Mouse (Mus musculus): Measurements from ENCODE around the gene Npm1. TPM values are rescaled to one million over a fixed set of nuclear protein-coding genes. Genes with fewer than 3 reads are reported as not detected.
A peak's percentile ranks its signal among the peaks of the same experiment; 100 is the strongest.

The Npm1 gene
- polyA plus RNA-seq, 1 experiment from 2014 or later, result 967 TPM

DNA sequence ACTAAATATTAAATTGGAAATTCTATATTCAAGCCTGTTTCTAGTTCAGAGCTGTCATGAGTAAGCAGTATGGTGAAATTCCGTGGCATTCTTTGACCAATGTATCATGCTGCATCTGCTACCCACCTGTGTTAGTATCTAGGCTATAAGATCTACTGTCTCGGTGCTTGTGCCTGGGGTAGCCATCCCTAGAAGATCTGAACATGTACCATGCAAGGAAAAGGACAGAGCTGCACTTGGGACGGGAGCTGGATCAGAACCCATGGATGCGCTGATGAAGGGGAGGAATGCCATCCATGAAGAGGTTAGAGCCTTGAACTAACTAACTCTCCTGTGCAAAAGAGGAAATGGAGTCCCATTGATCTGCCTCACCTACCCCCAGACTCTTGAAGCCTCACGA is 24.3 kb downstream of the Npm1 start:
- H3K27ac ChIP-seq, result no peak overlapping the region
- H3K4me2 ChIP-seq, result no peak overlapping the region
- 62% methylated on average over 5 of the region's 5 CpGs for WGBS (ENCODE audit: insufficient replicate concordance)
- H3K4me3 ChIP-seq, result no peak overlapping the region
- H3K36me3 ChIP-seq, result no peaks in the 10 kb centered on the region
- H3K4me1 ChIP-seq, result no peaks in the 10 kb centered on the region
- H3K27me3 ChIP-seq (replicated peaks), result peaks cover 46% of the 10 kb centered on the region
- no peak for ATAC-seq
- H3K9me3 ChIP-seq (replicated peaks), result no peaks in the 10 kb centered on the region
- H3K9ac ChIP-seq, result no peak overlapping the region

DNA sequence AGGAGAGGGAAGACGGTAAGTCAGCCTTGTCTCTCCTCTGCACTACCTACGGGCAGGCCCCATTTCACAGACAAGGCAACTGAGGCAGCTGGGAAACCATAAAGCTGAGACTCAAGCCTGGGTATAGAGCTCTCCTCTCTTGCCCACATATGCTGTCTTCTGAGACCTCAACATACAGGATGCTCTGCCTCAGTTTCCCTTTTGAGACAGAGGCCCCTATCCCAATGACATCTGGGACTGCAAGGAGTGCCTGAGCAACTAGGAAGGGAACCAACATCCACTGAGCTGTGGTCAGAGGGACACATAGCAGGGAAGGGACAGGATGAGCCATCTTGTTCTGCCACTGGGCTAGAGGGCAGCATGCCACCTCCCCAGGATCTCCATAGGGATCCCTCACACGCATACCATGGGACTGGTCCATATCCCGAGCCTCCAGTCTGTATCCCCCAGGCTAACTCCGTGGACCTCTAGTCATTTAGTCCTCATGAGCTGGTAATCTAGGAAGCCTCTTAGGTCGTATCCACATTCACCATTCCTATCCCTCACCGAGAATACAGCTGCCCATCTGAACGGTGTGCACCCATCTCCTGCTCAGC is 28.5 kb downstream of the Npm1 start:
- Histone ChIP-seq H3K4me3 (no peak overlapping the region), H3K4me2 (no peak overlapping the region)

DNA sequence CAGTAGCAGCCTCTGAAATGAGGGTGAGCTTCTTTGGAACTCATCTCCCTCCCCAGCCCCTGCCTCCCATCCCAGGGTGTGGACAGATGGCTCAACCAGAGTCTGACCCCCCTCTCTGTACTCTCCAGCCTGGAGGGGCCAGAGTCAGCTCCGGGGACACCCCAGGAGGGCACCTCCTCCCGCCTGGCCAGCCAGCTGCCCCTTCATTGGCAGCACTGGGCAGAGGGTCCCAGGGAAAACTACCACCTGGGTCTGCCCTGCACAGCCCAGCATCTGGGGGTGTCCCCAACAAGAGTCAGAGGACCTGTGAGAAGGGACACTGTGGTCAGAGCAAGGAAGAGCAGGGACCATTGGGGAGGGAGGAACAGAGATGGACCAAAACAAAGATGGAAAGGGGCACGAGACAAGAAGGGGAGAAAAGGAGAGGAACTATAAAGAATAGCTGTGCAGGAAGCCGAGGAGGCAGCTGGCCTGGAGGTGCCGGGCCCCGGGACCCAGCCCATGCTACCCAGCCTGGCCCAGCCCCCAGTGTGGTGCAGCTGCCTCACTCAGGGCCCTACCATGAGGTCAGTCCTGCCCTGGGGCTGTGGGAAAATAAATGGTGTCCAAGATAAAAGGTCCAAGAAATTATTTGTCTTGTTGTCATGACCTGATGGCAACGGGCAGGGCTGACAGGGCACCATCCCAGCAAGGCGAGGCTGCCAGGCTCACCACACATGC is 30.2 kb downstream of the Npm1 start:
- WGBS (ENCODE audit: insufficient replicate concordance), result 54% methylated on average over 8 of the region's 8 CpGs
- H3K27me3 ChIP-seq (replicated peaks), result peaks cover 11% of the 10 kb centered on the region
- ATAC-seq, result no peak
- H3K4me3 ChIP-seq, result no peak overlapping the region
- H3K27ac ChIP-seq, result no peak overlapping the region
- no peaks in the 10 kb centered on the region for H3K9me3 ChIP-seq (replicated peaks)
- H3K4me2 ChIP-seq, result no peak overlapping the region
- no peaks in the 10 kb centered on the region for H3K36me3 ChIP-seq
- H3K9ac ChIP-seq, result no peak overlapping the region
- no peaks in the 10 kb centered on the region for H3K4me1 ChIP-seq

More for the DNA sequence above, 28.5 kb downstream of the Npm1 start:
- 66% methylated on average over 8 of the region's 8 CpGs for WGBS (ENCODE audit: insufficient replicate concordance)
- Histone ChIP-seq H3K9me3 (replicated peaks) (no peaks in the 10 kb centered on the region), H3K9ac (no peak overlapping the region), H3K27ac (no peak overlapping the region), H3K27me3 (replicated peaks) (peaks cover 23% of the 10 kb centered on the region), H3K36me3 (no peaks in the 10 kb centered on the region), H3K4me1 (no peaks in the 10 kb centered on the region)
- no peak for ATAC-seq

DNA sequence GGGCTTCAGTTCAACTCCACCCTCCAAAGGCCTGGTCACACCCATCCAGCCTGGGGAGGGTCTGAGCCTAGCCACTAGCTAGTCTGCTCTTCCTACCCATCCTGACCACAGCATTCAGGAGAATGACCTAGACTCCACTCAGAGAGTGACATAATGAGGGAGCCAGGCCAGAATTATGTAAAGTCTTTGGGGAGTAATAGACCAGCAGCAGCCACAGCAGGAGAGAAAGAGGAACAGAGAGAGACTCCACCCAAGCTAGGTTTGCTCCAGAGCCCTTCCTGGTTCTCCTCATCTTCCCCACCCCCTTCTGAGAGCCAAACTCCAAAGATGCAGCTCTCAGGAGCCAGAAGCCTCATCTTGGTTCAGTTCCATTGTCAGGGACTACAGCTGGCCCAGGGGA is 35.9 kb downstream of the Npm1 start:
- no peak overlapping the region for H3K4me2 ChIP-seq
- no peak overlapping the region for H3K27ac ChIP-seq
- no peak overlapping the region for H3K9ac ChIP-seq
- H3K9me3 ChIP-seq (replicated peaks), result no peaks in the 10 kb centered on the region
- H3K4me3 ChIP-seq, result no peak overlapping the region
- 0 out of 2 replicates have a peak, but pooled peaks have one; percentile 42 for ATAC-seq
- H3K36me3 ChIP-seq, result no peaks in the 10 kb centered on the region
- peaks cover 35% of the 10 kb centered on the region for H3K27me3 ChIP-seq (replicated peaks)
- H3K4me1 ChIP-seq, result 0 out of 2 replicates have a peak, but pooled peaks cover 6% of the 10 kb centered on the region

DNA sequence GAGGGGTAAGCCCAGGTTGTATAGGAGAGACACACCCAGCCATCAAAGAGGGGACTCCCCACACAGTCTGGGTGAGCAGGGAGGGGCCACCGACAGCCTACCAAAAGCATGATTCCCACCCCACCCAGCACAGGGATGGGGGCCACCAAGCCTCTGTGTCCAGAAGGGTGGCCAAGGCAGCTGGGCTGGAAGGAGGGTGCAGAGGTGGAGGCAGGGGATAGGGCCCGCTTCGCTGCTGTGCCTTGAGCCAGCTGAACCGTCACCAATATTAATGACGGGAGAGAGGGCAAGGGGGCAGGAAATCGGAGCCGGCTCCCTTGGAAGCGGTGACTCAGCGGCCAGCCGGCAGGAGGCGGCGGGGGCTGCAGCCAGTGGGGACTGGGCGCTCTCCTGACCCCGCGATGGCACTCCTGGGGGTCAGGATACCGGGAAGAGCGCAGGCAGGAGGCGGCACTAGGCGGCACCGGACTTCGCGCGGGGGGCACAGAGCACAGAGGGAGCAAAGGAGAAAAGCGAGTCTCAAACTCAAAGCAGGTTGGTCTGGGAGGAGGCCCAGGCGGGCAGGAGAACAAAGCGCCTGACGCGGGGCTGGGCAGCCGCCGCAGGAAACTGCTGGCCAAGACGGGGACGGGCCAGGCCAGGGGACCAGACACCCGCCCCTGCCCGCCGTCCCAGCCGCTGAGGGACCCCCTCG is 40.3 kb downstream of the Npm1 start:
- H3K4me1 ChIP-seq, result 0 out of 2 replicates have a peak, but pooled peaks cover 6% of the 10 kb centered on the region
- H3K4me2 ChIP-seq, result peak overlapping the region; percentile 59
- no peak overlapping the region for H3K9ac ChIP-seq
- no peaks in the 10 kb centered on the region for H3K36me3 ChIP-seq
- peak overlapping the region; percentile 15 for H3K4me3 ChIP-seq
- peaks cover 63% of the 10 kb centered on the region for H3K27me3 ChIP-seq (replicated peaks)
- no peaks in the 10 kb centered on the region for H3K9me3 ChIP-seq (replicated peaks)
- no peak overlapping the region for H3K27ac ChIP-seq
- ATAC-seq, result peak; percentile 24; the same call in 1 of the 2 replicates
- WGBS (ENCODE audit: insufficient replicate concordance), result 3% methylated on average over 37 of the region's 37 CpGs

DNA sequence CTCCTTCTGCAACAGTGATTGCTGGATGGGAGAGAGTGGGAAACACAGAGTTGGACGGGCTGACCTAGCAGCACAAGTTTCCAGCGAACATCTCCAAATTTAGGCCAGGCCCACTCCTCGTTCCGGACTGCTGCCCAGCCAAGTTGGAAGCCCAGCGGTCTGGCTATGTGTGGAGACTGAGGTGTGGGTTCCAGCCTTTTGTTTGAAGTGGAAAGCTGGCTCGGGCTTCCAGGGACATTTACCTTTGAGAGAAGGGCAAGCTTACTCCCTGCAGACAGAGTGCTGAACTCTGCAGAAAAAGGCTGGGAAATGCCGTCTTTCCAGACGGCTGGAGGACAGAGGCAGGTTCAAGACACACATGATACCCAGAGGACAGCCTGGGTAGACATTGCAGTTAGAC is 43.5 kb downstream of the Npm1 start:
- ATAC-seq, result no peak
- Histone ChIP-seq H3K4me2 (no peak overlapping the region), H3K27me3 (replicated peaks) (peaks cover 53% of the 10 kb centered on the region), H3K36me3 (no peaks in the 10 kb centered on the region), H3K4me3 (no peak overlapping the region), H3K27ac (no peak overlapping the region), H3K9ac (no peak overlapping the region), H3K9me3 (replicated peaks) (no peaks in the 10 kb centered on the region), H3K4me1 (0 out of 2 replicates have a peak, but pooled peaks cover 6% of the 10 kb centered on the region)
- WGBS (ENCODE audit: insufficient replicate concordance), result 49% methylated on average over 8 of the region's 8 CpGs

DNA sequence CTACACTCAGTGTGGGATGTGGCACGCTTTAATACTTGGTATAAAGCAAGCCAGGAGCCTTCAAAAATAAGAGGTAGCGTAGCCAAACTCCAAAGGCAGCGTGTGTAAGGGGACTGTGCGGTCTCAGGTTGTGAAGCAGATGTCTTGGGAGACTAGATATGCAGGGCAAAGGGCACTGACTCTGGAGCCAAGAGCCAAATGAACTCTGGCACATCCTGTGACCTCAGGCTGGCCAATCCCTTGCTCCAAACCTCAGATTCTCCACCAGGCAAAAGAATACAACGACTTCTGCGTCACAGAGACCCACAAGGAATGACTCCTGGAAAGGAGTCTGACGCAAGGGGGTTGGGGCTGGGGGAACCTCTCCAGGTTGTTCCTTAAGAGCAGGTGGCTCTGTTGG is 43.9 kb downstream of the Npm1 start:
- H3K4me2 ChIP-seq, result no peak overlapping the region
- no peak overlapping the region for H3K27ac ChIP-seq
- WGBS (ENCODE audit: insufficient replicate concordance), result 57% methylated on average over 7 of the region's 7 CpGs
- H3K36me3 ChIP-seq, result no peaks in the 10 kb centered on the region
- no peaks in the 10 kb centered on the region for H3K9me3 ChIP-seq (replicated peaks)
- H3K4me1 ChIP-seq, result 0 out of 2 replicates have a peak, but pooled peaks cover 6% of the 10 kb centered on the region
- peaks cover 49% of the 10 kb centered on the region for H3K27me3 ChIP-seq (replicated peaks)
- ATAC-seq, result no peak
- H3K4me3 ChIP-seq, result no peak overlapping the region
- H3K9ac ChIP-seq, result no peak overlapping the region

DNA sequence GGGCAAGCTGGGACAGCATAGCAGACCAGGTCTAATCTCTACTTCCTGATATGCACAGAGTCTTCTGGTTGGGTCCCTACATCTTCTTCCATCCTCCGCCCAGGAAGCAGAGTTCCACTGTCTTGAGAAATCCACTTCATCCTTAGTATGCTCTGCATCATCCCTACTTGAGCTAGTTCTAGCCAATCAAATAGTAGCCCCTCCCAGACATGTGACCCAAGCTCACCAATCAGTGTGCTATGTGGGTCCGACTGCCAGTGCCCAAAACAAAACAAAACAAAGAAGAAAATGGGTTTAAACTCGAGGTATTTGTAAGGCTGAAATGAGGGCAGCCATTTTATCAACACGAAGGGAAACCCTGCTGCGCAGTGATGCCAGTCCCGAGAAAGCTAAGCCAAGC is 44.5 kb downstream of the Npm1 start:
- no peak overlapping the region for H3K4me3 ChIP-seq
- H3K9ac ChIP-seq, result no peak overlapping the region
- H3K27me3 ChIP-seq (replicated peaks), result peaks cover 42% of the 10 kb centered on the region
- WGBS (ENCODE audit: insufficient replicate concordance), result 40% methylated on average over 6 of the region's 6 CpGs
- H3K36me3 ChIP-seq, result no peaks in the 10 kb centered on the region
- H3K4me1 ChIP-seq, result 0 out of 2 replicates have a peak, but pooled peaks cover 6% of the 10 kb centered on the region
- no peaks in the 10 kb centered on the region for H3K9me3 ChIP-seq (replicated peaks)
- ATAC-seq, result no peak
- H3K27ac ChIP-seq, result no peak overlapping the region
- no peak overlapping the region for H3K4me2 ChIP-seq

DNA sequence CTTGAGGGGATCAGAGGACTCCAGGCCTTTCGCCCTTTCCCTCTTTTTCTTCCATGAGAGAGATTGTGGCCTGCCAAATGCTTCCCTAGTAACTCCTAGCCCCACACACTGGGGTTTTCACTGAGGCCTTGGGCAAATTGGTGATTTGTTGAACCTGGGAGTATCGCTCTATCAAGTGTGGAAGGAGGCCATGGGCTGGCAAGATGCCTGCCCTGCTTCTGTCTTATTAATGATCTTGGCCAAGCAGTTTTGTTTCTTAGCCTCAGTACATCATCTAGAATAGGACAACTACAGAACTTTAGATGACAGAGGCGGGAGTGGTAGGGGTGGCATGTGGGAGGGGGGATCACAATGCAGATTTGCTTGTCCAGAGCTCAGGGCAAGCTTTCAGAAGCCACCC is 47.2 kb downstream of the Npm1 start:
- H3K4me3 ChIP-seq, result no peak overlapping the region
- H3K9me3 ChIP-seq (replicated peaks), result no peaks in the 10 kb centered on the region
- H3K4me2 ChIP-seq, result no peak overlapping the region
- H3K36me3 ChIP-seq, result no peaks in the 10 kb centered on the region
- no peak for ATAC-seq
- 71% methylated on average over 3 of the region's 3 CpGs for WGBS (ENCODE audit: insufficient replicate concordance)
- peaks cover 16% of the 10 kb centered on the region for H3K27me3 ChIP-seq (replicated peaks)
- no peaks in the 10 kb centered on the region for H3K4me1 ChIP-seq
- H3K9ac ChIP-seq, result no peak overlapping the region
- no peak overlapping the region for H3K27ac ChIP-seq

DNA sequence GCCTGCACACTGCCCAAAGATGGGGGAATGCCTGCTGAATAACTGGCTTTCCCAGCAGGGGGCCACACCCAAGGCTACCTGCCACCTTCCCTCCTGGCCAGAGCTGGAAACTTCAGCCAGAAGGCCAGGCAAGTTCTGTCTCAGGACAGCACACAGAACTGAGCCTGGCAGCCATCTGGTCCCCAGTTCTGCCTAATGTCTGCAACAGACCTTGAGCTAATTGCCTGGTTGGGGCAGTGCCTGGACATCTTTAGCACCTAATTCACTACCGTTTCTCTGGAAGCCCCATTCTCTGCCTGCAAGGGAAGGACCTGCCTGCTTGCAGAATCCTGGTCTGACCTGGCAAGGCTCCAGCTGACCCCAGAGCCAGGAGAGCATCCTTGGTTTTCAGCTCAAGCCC is 50.6 kb downstream of the Npm1 start:
- H3K4me3 ChIP-seq, result no peak overlapping the region
- WGBS (ENCODE audit: insufficient replicate concordance), result 6% methylated on average over 1 of the region's 1 CpGs

DNA sequence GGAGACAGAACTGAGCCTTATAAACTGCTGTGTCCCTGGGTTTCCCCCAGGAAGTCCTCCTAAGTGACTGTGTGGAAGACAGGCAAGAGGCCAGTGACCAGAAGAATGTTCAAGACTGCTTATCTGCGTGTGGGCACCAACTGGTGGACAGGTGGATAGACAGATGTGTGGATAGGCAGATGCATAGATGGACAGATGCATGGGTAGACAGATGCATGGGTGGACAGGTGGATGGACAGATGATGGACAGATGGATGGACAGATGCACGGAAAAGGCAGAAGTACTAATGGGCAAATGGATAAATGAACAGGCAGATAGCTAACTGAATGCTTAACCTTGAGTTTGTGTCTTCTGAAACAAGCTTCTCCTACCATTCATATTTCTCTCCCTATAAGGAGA is 52.9 kb downstream of the Npm1 start:
- Histone ChIP-seq H3K4me3 (no peak overlapping the region), H3K27me3 (replicated peaks) (0 out of 2 replicates have a peak, but pooled peaks cover 2% of the 10 kb centered on the region), H3K4me2 (no peak overlapping the region), H3K9ac (no peak overlapping the region), H3K27ac (no peak overlapping the region), H3K4me1 (no peaks in the 10 kb centered on the region), H3K36me3 (no peaks in the 10 kb centered on the region), H3K9me3 (replicated peaks) (no peaks in the 10 kb centered on the region)
- 56% methylated on average over 2 of the region's 2 CpGs for WGBS (ENCODE audit: insufficient replicate concordance)
- no peak for ATAC-seq

More for the DNA sequence above, 50.6 kb downstream of the Npm1 start:
- Histone ChIP-seq H3K27me3 (replicated peaks) (no peaks in the 10 kb centered on the region), H3K4me1 (no peaks in the 10 kb centered on the region), H3K27ac (no peak overlapping the region), H3K36me3 (no peaks in the 10 kb centered on the region), H3K9ac (no peak overlapping the region), H3K4me2 (no peak overlapping the region), H3K9me3 (replicated peaks) (no peaks in the 10 kb centered on the region)
- no peak for ATAC-seq

DNA sequence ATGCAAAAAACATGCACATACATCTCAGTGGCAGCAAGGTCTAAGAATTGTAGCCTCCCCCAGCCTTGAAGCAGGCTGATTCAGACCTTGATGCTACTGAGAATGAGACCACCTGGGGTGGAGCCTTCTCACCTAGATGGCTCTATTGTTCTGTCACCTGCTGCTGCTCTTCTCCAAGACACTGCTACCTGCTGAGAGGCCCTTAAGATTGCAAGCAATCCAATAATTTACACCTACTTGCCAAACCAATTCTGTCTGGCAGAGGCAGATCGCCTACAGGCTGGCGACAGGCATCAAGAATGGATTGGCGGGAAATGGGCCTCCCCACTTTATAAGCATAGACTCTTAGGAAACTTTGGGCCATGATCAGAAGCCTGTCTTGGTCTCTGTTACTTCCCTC is 55.5 kb downstream of the Npm1 start:
- 50% methylated on average over 3 of the region's 3 CpGs for WGBS (ENCODE audit: insufficient replicate concordance)
- Histone ChIP-seq H3K4me3 (no peak overlapping the region), H3K27ac (no peak overlapping the region), H3K27me3 (replicated peaks) (0 out of 2 replicates have a peak, but pooled peaks cover 2% of the 10 kb centered on the region), H3K36me3 (no peaks in the 10 kb centered on the region), H3K4me2 (no peak overlapping the region), H3K9ac (no peak overlapping the region), H3K9me3 (replicated peaks) (no peaks in the 10 kb centered on the region), H3K4me1 (no peaks in the 10 kb centered on the region)
- no peak for ATAC-seq

All from liver, embryonic 12.5 days (tissue).